Mouse (Mus musculus) MEL (cell line): ENCODE measurements at regions not wholly inside any gene's neighbourhood (a gene's known extent, or its start where the extent isn't known, plus 50 kb on each side); places are given as distances from the start of the nearest gene placed in this dataset.

Source experiments
- DNase-seq: peaks from one replicate; pipeline ENCODE4 v3.0.0; 2011; ENCODE audit warnings: low read depth, low spot score
- H3K27ac ChIP-seq: 2 replicates; pipeline ENCODE4 v1.5.1; 2012; ENCODE audit warnings: low read depth, mild to moderate bottlenecking, control low read depth, low read length, moderate library complexity; ENCODE audit not compliant: control insufficient read depth
- H3K27me3 ChIP-seq, 2 experiments: fragments of 150-350 bp in 1 of 2; sonication (generic) in 1 of 2; 2 replicates each; pipeline ENCODE4 v1.6.1; 2012; ENCODE audit warnings: low read length in 2 of 2, mild to moderate bottlenecking in 2 of 2, improper control_type of control experiment in 1 of 2, moderate library complexity in 1 of 2; ENCODE audit not compliant: insufficient read depth in 2 of 2, control insufficient read depth in 1 of 2
- H3K36me3 ChIP-seq, 2 experiments: 2 replicates each; pipeline ENCODE4 v1.6.1; 2012 to 2014; ENCODE audit warnings: low read length in 2 of 2, improper control_type of control experiment in 1 of 2, inconsistent platforms in 1 of 2, mild to moderate bottlenecking in 1 of 2; ENCODE audit not compliant: insufficient read depth in 2 of 2, control insufficient read depth in 1 of 2
- H3K4me1 ChIP-seq, 2 experiments: fragments of 150-350 bp in 1 of 2; sonication (generic) in 1 of 2; 2 replicates each; pipeline ENCODE4 v1.6.1; 2012; ENCODE audit warnings: low read length in 2 of 2, improper control_type of control experiment in 1 of 2, mild to moderate bottlenecking in 1 of 2; ENCODE audit not compliant: insufficient read depth in 2 of 2, control insufficient read depth in 1 of 2
- H3K4me3 ChIP-seq, 2 experiments: fragments of 150-350 bp in 1 of 2; sonication (generic) in 1 of 2; 2 replicates each; pipeline ENCODE4 v1.5.1; 2012; ENCODE audit warnings: low read depth in 2 of 2, low read length in 2 of 2, mild to moderate bottlenecking in 2 of 2, moderate library complexity in 2 of 2, control low read depth in 1 of 2, improper control_type of control experiment in 1 of 2; ENCODE audit not compliant: control insufficient read depth in 1 of 2, insufficient read depth in 1 of 2
- H3K79me2 ChIP-seq: 2 replicates; pipeline ENCODE4 v1.6.1; 2012; ENCODE audit warnings: mild to moderate bottlenecking, low read length, moderate library complexity; ENCODE audit not compliant: control insufficient read depth, poor library complexity, insufficient read depth
- H3K9ac ChIP-seq: 2 replicates; pipeline ENCODE4 v1.6.1; 2012; ENCODE audit warnings: low read depth, mild to moderate bottlenecking, control low read depth, low read length, moderate library complexity; ENCODE audit not compliant: control insufficient read depth, poor library complexity, severe bottlenecking
- H3K9me3 ChIP-seq: fragments of 150-350 bp; sonication (generic); replicated peaks from 2 replicates; pipeline ENCODE4 v1.6.1; 2012; ENCODE audit warnings: mild to moderate bottlenecking, low read length, improper control_type of control experiment, moderate library complexity; ENCODE audit not compliant: insufficient read depth
- CHD2 ChIP-seq: IDR thresholded peaks from 2 replicates; pipeline ENCODE4 v1.6.1; 2011; ENCODE audit warnings: low read length, improper control_type of control experiment
- CTCF ChIP-seq, 3 experiments: IDR thresholded peaks in 2 of 3; conservative IDR thresholded peaks in 1 of 3; 2 replicates each; pipeline ENCODE4 v1.5.1; 2011 to 2012; ENCODE audit warnings: low read length in 3 of 3, low read depth in 2 of 3, mild to moderate bottlenecking in 2 of 3, improper control_type of control experiment in 1 of 3, inconsistent platforms in 1 of 3, mixed read lengths in 1 of 3, moderate library complexity in 1 of 3; ENCODE audit not compliant: control insufficient read depth in 1 of 3, insufficient read depth in 1 of 3, poor library complexity in 1 of 3, severe bottlenecking in 1 of 3
- E2F4 ChIP-seq: IDR thresholded peaks from 2 replicates; pipeline ENCODE4 v1.6.1; 2011; ENCODE audit warnings: low read depth, low read length, improper control_type of control experiment, borderline replicate concordance
- EP300 ChIP-seq, 2 experiments: IDR thresholded peaks; 2 replicates each; pipeline ENCODE4 v1.6.1; 2011; ENCODE audit warnings: improper control_type of control experiment in 2 of 2, low read length in 2 of 2, low read depth in 1 of 2, mild to moderate bottlenecking in 1 of 2
- ETS1 ChIP-seq: IDR thresholded peaks from 2 replicates; pipeline ENCODE4 v1.6.1; 2012; ENCODE audit warnings: low read depth, mild to moderate bottlenecking, inconsistent platforms, low read length, improper control_type of control experiment, moderate library complexity
- GABPA ChIP-seq: IDR thresholded peaks from 2 replicates; pipeline ENCODE4 v1.6.1; 2012; ENCODE audit warnings: low read depth, mild to moderate bottlenecking, inconsistent platforms, low read length, improper control_type of control experiment, moderate library complexity
- HCFC1 ChIP-seq: IDR thresholded peaks from 2 replicates; pipeline ENCODE4 v1.6.1; 2012; ENCODE audit warnings: low read depth, mild to moderate bottlenecking, inconsistent platforms, low read length, improper control_type of control experiment, moderate library complexity
- MAFK ChIP-seq: IDR thresholded peaks from 2 replicates; pipeline ENCODE4 v1.6.1; 2011; ENCODE audit warnings: low read depth, mild to moderate bottlenecking, low read length, improper control_type of control experiment, borderline replicate concordance
- MAX ChIP-seq: IDR thresholded peaks from 2 replicates; pipeline ENCODE4 v1.6.1; 2011; ENCODE audit warnings: low read length, improper control_type of control experiment
- MAZ ChIP-seq: IDR thresholded peaks from 2 replicates; pipeline ENCODE4 v1.6.1; 2012; ENCODE audit warnings: low read depth, mild to moderate bottlenecking, inconsistent platforms, low read length, improper control_type of control experiment
- MEF2A ChIP-seq: IDR thresholded peaks from 2 replicates; pipeline ENCODE4 v1.6.1; 2014; ENCODE audit warnings: low read depth, mild to moderate bottlenecking, inconsistent platforms, low read length, improper control_type of control experiment; ENCODE audit not compliant: poor library complexity, insufficient replicate concordance, severe bottlenecking; ENCODE audit errors: extremely low read depth
- MYC ChIP-seq: IDR thresholded peaks from 2 replicates; pipeline ENCODE4 v1.6.1; 2011; ENCODE audit warnings: low read depth, mild to moderate bottlenecking, low read length, improper control_type of control experiment, moderate library complexity
- NRF1 ChIP-seq: IDR thresholded peaks from 2 replicates; pipeline ENCODE4 v1.6.1; 2014; ENCODE audit warnings: low read depth, mild to moderate bottlenecking, inconsistent platforms, low read length, improper control_type of control experiment, moderate library complexity; ENCODE audit not compliant: poor library complexity, insufficient read depth, severe bottlenecking
- POLR2A ChIP-seq, 2 experiments: IDR thresholded peaks; 2 replicates each; pipeline ENCODE4 v1.6.1; 2011 to 2012; ENCODE audit warnings: low read length in 2 of 2, mild to moderate bottlenecking in 2 of 2, control low read depth in 1 of 2, improper control_type of control experiment in 1 of 2, low read depth in 1 of 2, moderate library complexity in 1 of 2; ENCODE audit not compliant: control insufficient read depth in 1 of 2, insufficient read depth in 1 of 2, poor library complexity in 1 of 2
- POLR2AphosphoS2 ChIP-seq: IDR thresholded peaks from 2 replicates; pipeline ENCODE4 v1.6.1; 2011; ENCODE audit warnings: low read length, improper control_type of control experiment
- POLR2AphosphoS5 ChIP-seq: IDR thresholded peaks from 2 replicates; pipeline ENCODE4 v1.6.1; 2012; ENCODE audit warnings: low read depth, borderline replicate concordance, mild to moderate bottlenecking, inconsistent platforms, low read length, moderate library complexity, mixed read lengths
- RCOR1 ChIP-seq: IDR thresholded peaks from 2 replicates; pipeline ENCODE4 v1.6.1; 2012; ENCODE audit warnings: low read depth, mild to moderate bottlenecking, inconsistent platforms, low read length, improper control_type of control experiment
- SIN3A ChIP-seq: IDR thresholded peaks from 2 replicates; pipeline ENCODE4 v1.6.1; 2012; ENCODE audit warnings: low read length, improper control_type of control experiment, inconsistent platforms
- SMC3 ChIP-seq: IDR thresholded peaks from 2 replicates; pipeline ENCODE4 v1.6.1; 2011; ENCODE audit warnings: low read depth, low read length, improper control_type of control experiment
- TAL1 ChIP-seq: IDR thresholded peaks from 2 replicates; pipeline ENCODE4 v1.6.1; 2012; ENCODE audit warnings: mild to moderate bottlenecking, inconsistent platforms, low read length, moderate library complexity, mixed read lengths
- TBP ChIP-seq: IDR thresholded peaks from 2 replicates; pipeline ENCODE4 v1.8.0; 2011; ENCODE audit warnings: low read depth, low read length, improper control_type of control experiment
- UBTF ChIP-seq: IDR thresholded peaks from 2 replicates; pipeline ENCODE4 v1.6.1; 2012; ENCODE audit warnings: low read depth, mild to moderate bottlenecking, inconsistent platforms, low read length, improper control_type of control experiment, moderate library complexity, borderline replicate concordance; ENCODE audit not compliant: insufficient read depth
- USF1 ChIP-seq: IDR thresholded peaks from 2 replicates; pipeline ENCODE4 v1.6.1; 2014; ENCODE audit warnings: low read depth, mild to moderate bottlenecking, inconsistent platforms, low read length, improper control_type of control experiment, moderate library complexity
- ZC3H11A ChIP-seq: IDR thresholded peaks from 2 replicates; pipeline ENCODE4 v1.6.1; 2012; ENCODE audit warnings: low read depth, mild to moderate bottlenecking, inconsistent platforms, low read length, improper control_type of control experiment
- ZMIZ1 ChIP-seq: IDR thresholded peaks from 2 replicates; pipeline ENCODE4 v1.6.1; 2012; ENCODE audit warnings: low read depth, mild to moderate bottlenecking, inconsistent platforms, low read length, improper control_type of control experiment, moderate library complexity
- ZNF384 ChIP-seq: IDR thresholded peaks from 2 replicates; pipeline ENCODE4 v1.6.1; 2012; ENCODE audit warnings: low read depth, mild to moderate bottlenecking, inconsistent platforms, low read length, improper control_type of control experiment

DNA sequence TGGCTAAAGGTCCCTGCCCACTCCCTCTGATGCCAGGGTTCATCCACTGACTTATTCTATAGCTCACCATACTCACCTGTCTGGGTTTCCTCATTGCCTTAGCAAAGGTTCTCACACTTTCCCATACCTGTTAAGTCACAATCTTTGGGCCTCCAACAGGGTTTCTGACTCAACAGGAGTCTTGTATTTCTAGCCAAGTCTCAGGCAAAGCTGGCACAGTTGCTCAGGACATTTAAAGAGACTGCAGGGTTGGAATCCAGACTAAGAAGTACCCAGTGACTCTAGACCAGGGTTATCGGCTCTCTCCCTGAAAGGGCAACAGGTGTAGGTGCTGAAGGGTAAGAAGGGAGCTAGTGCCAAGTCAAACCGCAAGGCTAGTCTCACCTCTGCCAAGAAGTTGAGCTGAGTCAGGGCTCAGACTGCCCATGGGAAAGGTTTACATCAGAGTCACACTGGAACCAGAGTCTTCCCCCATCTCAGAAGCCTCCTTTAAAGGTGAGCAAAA, 622.4 kb downstream of the Rnf144a start:
- Histone ChIP-seq H3K4me3 (no peak overlapping the region), H3K9ac (no peak overlapping the region), H3K27me3 (no peaks in the 10 kb centered on the region), H3K4me1 (no peaks in the 10 kb centered on the region), H3K79me2 (no peaks in the 10 kb centered on the region), H3K36me3 (no peaks in the 10 kb centered on the region), H3K27ac (no peak overlapping the region), H3K9me3 (no peaks in the 10 kb centered on the region)
- no peak for DNase-seq
- TF ChIP-seq ZNF384, result no peak
- TF ChIP-seq POLR2A (IDR thresholded peaks at IDR 0.05; ENCODE audit: control insufficient read depth in 1 of 2, insufficient read depth in 1 of 2, low read depth in 1 of 2, low read length in 2 of 2, poor library complexity in 1 of 2), result no peak
- no peak for TF ChIP-seq MEF2A
- no peak for TF ChIP-seq USF1
- no peak for TF ChIP-seq EP300 (IDR thresholded peaks at IDR 0.05; ENCODE audit: low read depth in 1 of 2, low read length in 2 of 2)
- TF ChIP-seq E2F4, result no peak
- TF ChIP-seq MAZ, result no peak
- TF ChIP-seq HCFC1, result no peak
- TF ChIP-seq POLR2AphosphoS5, result no peak
- TF ChIP-seq SMC3, result no peak
- no peak for TF ChIP-seq ZC3H11A
- no peak for TF ChIP-seq ETS1
- TF ChIP-seq POLR2AphosphoS2, result no peak
- no peak for TF ChIP-seq SIN3A
- TF ChIP-seq ZMIZ1, result no peak
- TF ChIP-seq GABPA, result no peak
- no peak for TF ChIP-seq MYC
- TF ChIP-seq CTCF (IDR thresholded peaks at IDR 0.05 in 2 of 3, conservative IDR thresholded peaks at IDR 0.05 in 1 of 3; ENCODE audit: control insufficient read depth in 1 of 3, insufficient read depth in 1 of 3, low read depth in 2 of 3, low read length in 3 of 3, poor library complexity in 1 of 3, severe bottlenecking in 1 of 3), result no peak
- no peak for TF ChIP-seq MAFK
- TF ChIP-seq NRF1, result no peak
- TF ChIP-seq, all 39 proteins: peak for 0

DNA sequence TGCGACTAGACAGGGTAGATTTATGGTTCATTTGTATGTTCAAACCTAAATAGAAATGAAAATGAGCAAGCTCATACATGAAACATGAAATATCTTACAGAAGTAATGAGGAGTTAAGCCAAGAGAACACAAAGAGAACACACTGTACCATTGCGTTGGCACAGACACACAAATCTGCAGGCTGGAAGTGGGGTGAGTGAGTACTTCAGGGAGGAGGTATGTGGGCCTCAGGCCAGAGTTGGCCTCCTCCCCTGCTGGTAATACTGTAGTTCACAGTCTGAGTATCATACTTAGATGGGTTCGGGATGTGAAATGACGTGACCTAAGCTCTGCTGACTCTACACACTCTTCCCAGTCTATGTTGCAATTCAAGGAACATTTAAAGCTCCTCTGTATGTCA, 624.1 kb downstream of the Rnf144a start:
- Histone ChIP-seq H3K4me1 (no peaks in the 10 kb centered on the region), H3K79me2 (no peaks in the 10 kb centered on the region), H3K9ac (no peak overlapping the region), H3K27ac (no peak overlapping the region), H3K27me3 (no peaks in the 10 kb centered on the region), H3K36me3 (no peaks in the 10 kb centered on the region), H3K4me3 (no peak overlapping the region), H3K9me3 (no peaks in the 10 kb centered on the region)
- TF ChIP-seq MAX (no peak), TAL1 (no peak), TBP (no peak), UBTF (no peak), RCOR1 (no peak), EP300 (IDR thresholded peaks at IDR 0.05; ENCODE audit: low read depth in 1 of 2, low read length in 2 of 2) (no peak), SMC3 (no peak), CHD2 (no peak)
- no peak for DNase-seq
